Mouse (Mus musculus) kidney, embryonic 15.5 days (tissue): Measurements from ENCODE around the gene Ech1. TPM values are rescaled to one million over a fixed set of nuclear protein-coding genes. Genes with fewer than 3 reads are reported as not detected.

Experiments used
- ATAC-seq: fragments of 200-750 bp; cut with Nextera tagmentation; replicated peaks from 2 replicates; pipeline ENCODE4 v1.8.0; 2017; ENCODE audit warnings: moderate TSS enrichment; ENCODE audit not compliant: low FRiP score
- H3K27ac ChIP-seq: fragments of 300-500 bp; sonication (generic); 2 replicates; pipeline ENCODE4 v1.5.1; 2015; ENCODE audit warnings: mild to moderate bottlenecking, inconsistent platforms
- H3K27me3 ChIP-seq: fragments of 300-500 bp; sonication (generic); 2 replicates; pipeline ENCODE4 v1.6.1; 2015; ENCODE audit warnings: inconsistent platforms
- H3K36me3 ChIP-seq: fragments of 300-500 bp; sonication (generic); 2 replicates; pipeline ENCODE4 v1.6.1; 2015; ENCODE audit warnings: inconsistent platforms
- H3K4me1 ChIP-seq: fragments of 300-500 bp; sonication (generic); 2 replicates; pipeline ENCODE4 v1.6.1; 2015; ENCODE audit warnings: inconsistent platforms
- H3K4me2 ChIP-seq: fragments of 300-500 bp; sonication (generic); 2 replicates; pipeline ENCODE4 v1.6.1; 2015; ENCODE audit warnings: moderate library complexity, mild to moderate bottlenecking, inconsistent platforms
- H3K4me3 ChIP-seq: fragments of 300-500 bp; sonication (generic); replicated peaks from 2 replicates; pipeline ENCODE4 v1.5.1; 2015; ENCODE audit warnings: mild to moderate bottlenecking, inconsistent platforms
- H3K9ac ChIP-seq: fragments of 300-500 bp; sonication (generic); 2 replicates; pipeline ENCODE4 v1.6.1; 2015; ENCODE audit warnings: mild to moderate bottlenecking, inconsistent platforms
- H3K9me3 ChIP-seq: fragments of 300-500 bp; sonication (generic); replicated peaks from 2 replicates; pipeline ENCODE4 v1.6.1; 2016; ENCODE audit warnings: inconsistent platforms
- WGBS: fragments of 180-500 bp; shearing (Covaris S2); methylation state at CpG from one replicate; pipeline ENCODE4 v1.1.7; 2015; ENCODE audit warnings: mixed read lengths; 5-methylcytosine and 5-hydroxymethylcytosine counted together
- polyA plus RNA-seq: library from polyadenylated mRNA; unstranded; fragments of >200 nt; fragmentation: Nextera tagmentation; extraction: Ambion mirVana; gene quantifications from 2 replicates; pipeline ENCODE4 v1.2.1, GENCODE M21; 2015

Gene Ech1
- polyA plus RNA-seq, 1 experiment from 2014 or later, result 164 TPM

- H3K9ac ChIP-seq, result no peak overlapping the region
- no peak overlapping the region for H3K27ac ChIP-seq
- H3K27me3 ChIP-seq, result no peaks in the 10 kb centered on the region
- no peak overlapping the region for H3K4me2 ChIP-seq
- no peak for ATAC-seq
- H3K4me1 ChIP-seq, result no peaks in the 10 kb centered on the region
- 65% methylated on average over 9 of the region's 9 CpGs for WGBS
- H3K36me3 ChIP-seq, result no peaks in the 10 kb centered on the region
- H3K9me3 ChIP-seq, result no peaks in the 10 kb centered on the region
- H3K4me3 ChIP-seq, result no peak overlapping the region
These were observed 13.3 kb downstream of the Ech1 start for GRCm38 (mm10) chr7:28838331-28838730.

DNA sequence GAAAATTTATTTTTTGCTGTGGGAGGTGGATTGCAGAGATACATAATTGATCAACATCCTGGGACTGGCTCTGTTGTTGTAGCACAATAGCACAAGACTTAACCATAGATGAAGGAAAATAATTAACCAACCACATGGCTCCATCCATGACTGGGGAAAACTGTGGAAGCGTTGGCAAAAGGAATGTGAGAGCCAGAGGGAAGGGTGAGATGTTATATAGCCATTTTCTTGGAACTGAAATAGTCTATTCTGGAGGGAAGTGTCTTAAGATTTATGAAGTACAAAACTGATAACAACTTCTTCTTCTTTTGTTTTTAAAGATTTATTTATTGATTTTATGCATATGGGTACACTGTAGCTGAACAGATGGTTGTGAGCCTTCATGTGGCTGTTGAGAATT lies 22.3 kb downstream of the Ech1 start:
- H3K36me3 ChIP-seq, result no peaks in the 10 kb centered on the region
- H3K4me2 ChIP-seq, result no peak overlapping the region
- no peak overlapping the region for H3K27ac ChIP-seq
- 46% methylated on average over 1 of the region's 1 CpGs for WGBS
- no peaks in the 10 kb centered on the region for H3K9me3 ChIP-seq
- H3K4me1 ChIP-seq, result peaks cover 8% of the 10 kb centered on the region; the same call in 1 of the 2 replicates
- no peak overlapping the region for H3K4me3 ChIP-seq
- no peak for ATAC-seq
- H3K9ac ChIP-seq, result no peak overlapping the region
- H3K27me3 ChIP-seq, result no peaks in the 10 kb centered on the region

DNA sequence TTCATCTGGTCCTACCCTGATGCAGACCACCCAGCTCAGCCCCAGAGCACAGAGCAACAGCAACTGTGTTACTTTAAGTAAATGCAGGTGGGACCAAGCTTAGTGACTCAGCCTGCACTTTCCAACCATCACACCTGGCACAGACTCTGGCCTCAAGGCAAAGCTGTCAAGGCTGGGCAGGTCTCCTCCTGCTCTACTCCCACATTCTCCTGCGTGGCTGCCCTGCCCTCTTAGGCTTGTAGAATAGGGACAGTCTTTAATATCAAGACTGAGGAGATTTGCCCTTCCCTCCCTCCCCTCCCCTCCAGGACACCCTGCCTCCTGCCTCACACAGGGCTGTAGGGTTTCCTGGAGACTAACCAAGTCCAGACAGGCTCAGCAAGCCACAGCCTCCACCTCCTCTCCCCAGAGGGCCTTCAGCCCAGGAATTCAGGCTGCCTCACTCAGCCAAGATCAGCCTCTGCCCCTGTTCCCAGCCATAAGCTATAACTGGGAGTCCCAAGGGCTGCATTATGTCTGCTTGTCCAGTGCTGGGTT lies 24.8 kb downstream of the Ech1 start:
- 29% methylated on average over 1 of the region's 1 CpGs for WGBS
- H3K27ac ChIP-seq, result 0 out of 2 replicates have a peak overlapping the region, but pooled peaks have one; percentile 29
- no peak; the same call in 1 of the 2 replicates for ATAC-seq
- no peak overlapping the region for H3K4me3 ChIP-seq
- H3K27me3 ChIP-seq, result no peaks in the 10 kb centered on the region
- H3K36me3 ChIP-seq, result no peaks in the 10 kb centered on the region
- no peaks in the 10 kb centered on the region for H3K9me3 ChIP-seq
- no peak overlapping the region for H3K9ac ChIP-seq
- H3K4me1 ChIP-seq, result peaks cover 8% of the 10 kb centered on the region; the same call in 1 of the 2 replicates
- no peak overlapping the region for H3K4me2 ChIP-seq

- no peaks in the 10 kb centered on the region for H3K36me3 ChIP-seq
- no peak overlapping the region for H3K4me3 ChIP-seq
- H3K9ac ChIP-seq, result no peak overlapping the region
- no peaks in the 10 kb centered on the region for H3K9me3 ChIP-seq
- no peaks in the 10 kb centered on the region for H3K27me3 ChIP-seq
- peaks cover 8% of the 10 kb centered on the region; the same call in 1 of the 2 replicates for H3K4me1 ChIP-seq
- H3K27ac ChIP-seq, result 0 out of 2 replicates have a peak overlapping the region, but pooled peaks have one; percentile 29
- ATAC-seq, result no peak
- no peak overlapping the region for H3K4me2 ChIP-seq
- WGBS, result 67% methylated on average over 4 of the region's 4 CpGs
These were observed 25.6 kb downstream of the Ech1 start for GRCm38 (mm10) chr7:28850642-28851041.

- WGBS, result 91% methylated on average over 2 of the region's 2 CpGs
- no peak overlapping the region for H3K27ac ChIP-seq
- ATAC-seq, result no peak
- H3K4me2 ChIP-seq, result no peak overlapping the region
- H3K9me3 ChIP-seq, result no peaks in the 10 kb centered on the region
- H3K4me1 ChIP-seq, result peaks cover 9% of the 10 kb centered on the region
- H3K4me3 ChIP-seq, result no peak overlapping the region
- H3K9ac ChIP-seq, result no peak overlapping the region
- H3K36me3 ChIP-seq, result no peaks in the 10 kb centered on the region
- H3K27me3 ChIP-seq, result no peaks in the 10 kb centered on the region
These were observed 34.9 kb downstream of the Ech1 start for GRCm38 (mm10) chr7:28859953-28860352.

DNA sequence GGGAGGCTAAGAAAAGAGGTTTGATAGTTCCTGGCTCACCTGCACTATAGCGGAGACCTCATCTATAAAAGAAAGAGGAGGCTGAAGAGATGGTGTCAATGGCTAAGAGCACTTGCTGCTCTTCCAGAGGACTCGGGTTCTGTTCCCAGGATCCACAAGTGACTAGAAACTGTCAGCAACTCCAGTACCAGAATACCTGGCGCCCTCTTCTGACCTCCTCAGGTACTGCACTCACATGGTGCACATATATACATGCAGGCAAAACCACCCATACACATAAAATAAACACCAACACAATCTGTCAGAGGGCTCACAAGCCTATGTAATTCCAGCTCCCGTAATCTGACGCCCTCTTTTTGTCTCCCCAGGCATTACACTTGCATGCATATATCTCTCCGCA lies 35.9 kb downstream of the Ech1 start:
- Histone ChIP-seq H3K36me3 (no peaks in the 10 kb centered on the region), H3K4me3 (no peak overlapping the region), H3K4me1 (peaks cover 14% of the 10 kb centered on the region), H3K9me3 (no peaks in the 10 kb centered on the region), H3K27me3 (no peaks in the 10 kb centered on the region), H3K27ac (no peak overlapping the region), H3K4me2 (no peak overlapping the region), H3K9ac (no peak overlapping the region)
- no peak for ATAC-seq
- WGBS, result 90% methylated on average over 6 of the region's 6 CpGs

GRCm38 (mm10) chr7:28862817-28863499 lies 37.9 kb downstream of the Ech1 start:
- no peak for ATAC-seq
- Histone ChIP-seq H3K27ac (no peak overlapping the region), H3K36me3 (no peaks in the 10 kb centered on the region), H3K4me2 (no peak overlapping the region), H3K4me1 (peaks cover 29% of the 10 kb centered on the region), H3K9ac (no peak overlapping the region), H3K27me3 (no peaks in the 10 kb centered on the region), H3K9me3 (no peaks in the 10 kb centered on the region), H3K4me3 (no peak overlapping the region)
- WGBS, result 78% methylated on average over 15 of the region's 15 CpGs

- H3K4me3 ChIP-seq, result no peak within 1 kb of the TSS
- H3K4me1 ChIP-seq, result peaks cover 29% of the 10 kb centered on the region
- H3K27ac ChIP-seq, result no peak within 1 kb of the TSS
- H3K36me3 ChIP-seq, result no peaks in the 10 kb centered on the region
- no peak within 1 kb of the TSS for H3K4me2 ChIP-seq
- no peak within 1 kb of the TSS for H3K9ac ChIP-seq
- ATAC-seq, result no peak
- no peaks in the 10 kb centered on the region for H3K9me3 ChIP-seq
- 82% methylated on average over 6 of the region's 6 CpGs for WGBS
- H3K27me3 ChIP-seq, result no peaks in the 10 kb centered on the region
These were observed 38.5 kb downstream of the Ech1 start, which contains the start of gene Lgals7 for GRCm38 (mm10) chr7:28863540-28863939. Gene Lgals7 (plus strand): TSS chr7:28863853.

GRCm38 (mm10) chr7:28864288-28864750 lies 39.3 kb downstream of the Ech1 start:
- Histone ChIP-seq H3K4me1 (peaks cover 29% of the 10 kb centered on the region), H3K4me3 (no peak overlapping the region), H3K9ac (no peak overlapping the region), H3K4me2 (no peak overlapping the region), H3K36me3 (no peaks in the 10 kb centered on the region), H3K9me3 (no peaks in the 10 kb centered on the region), H3K27me3 (no peaks in the 10 kb centered on the region), H3K27ac (no peak overlapping the region)
- 45% methylated on average over 9 of the region's 9 CpGs for WGBS
- ATAC-seq, result no peak

- Histone ChIP-seq H3K36me3 (no peaks in the 10 kb centered on the region), H3K9ac (no peak overlapping the region; the same call in 1 of the 2 replicates), H3K27ac (no peak overlapping the region), H3K4me2 (peak overlapping the region; percentile 54), H3K27me3 (no peaks in the 10 kb centered on the region), H3K4me3 (peak overlapping the region; percentile 27), H3K9me3 (no peaks in the 10 kb centered on the region), H3K4me1 (peaks cover 29% of the 10 kb centered on the region)
- peak; percentile 69; the same call in 1 of the 2 replicates for ATAC-seq
- 31% methylated on average over 33 of the region's 33 CpGs for WGBS
These were observed 40.7 kb downstream of the Ech1 start for GRCm38 (mm10) chr7:28865481-28866300.

DNA sequence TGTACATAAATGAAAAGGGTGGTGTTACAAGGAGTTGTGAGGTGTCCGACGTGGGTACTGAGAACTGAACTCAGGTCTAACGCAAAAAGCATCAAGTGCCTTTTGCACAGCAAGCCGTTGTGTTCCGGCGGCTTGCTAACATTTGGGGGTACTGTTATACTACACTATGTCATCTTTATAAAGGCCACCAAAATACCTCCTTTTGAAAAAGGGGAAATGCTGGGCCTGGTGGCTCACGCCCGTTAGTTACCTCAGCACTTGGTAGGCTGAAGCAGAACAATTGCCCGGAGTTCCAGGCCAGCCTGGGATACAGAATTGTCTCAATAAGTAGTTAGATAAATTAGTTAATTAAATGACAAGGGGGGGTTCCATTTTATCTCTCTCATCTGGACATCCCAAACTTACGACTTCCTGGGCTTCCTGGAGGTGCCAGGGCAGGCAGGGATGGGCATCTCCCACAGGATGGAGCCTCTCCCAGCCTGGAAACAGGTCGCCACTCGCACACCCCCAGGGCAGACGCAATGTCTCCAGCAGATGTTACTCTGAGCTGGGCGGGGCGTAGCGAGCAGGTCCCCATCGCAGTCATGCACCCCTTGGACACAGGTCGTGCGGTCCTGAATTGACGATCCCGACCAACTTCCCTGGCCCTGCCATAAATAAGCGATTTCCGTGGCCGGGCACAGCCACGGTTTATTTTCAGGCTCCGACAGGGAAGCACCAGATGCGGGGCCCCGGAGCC lies 41.9 kb downstream of the Ech1 start:
- Histone ChIP-seq H3K9ac (no peak overlapping the region), H3K9me3 (no peaks in the 10 kb centered on the region), H3K27me3 (no peaks in the 10 kb centered on the region), H3K4me1 (peaks cover 29% of the 10 kb centered on the region), H3K36me3 (no peaks in the 10 kb centered on the region), H3K4me2 (no peak overlapping the region), H3K27ac (no peak overlapping the region), H3K4me3 (no peak overlapping the region)
- ATAC-seq, result no peak
- WGBS, result 89% methylated on average over 28 of the region's 28 CpGs
